10 mouse cellular contexts compared by ENCODE assay signal in the genomic region with DNA sequence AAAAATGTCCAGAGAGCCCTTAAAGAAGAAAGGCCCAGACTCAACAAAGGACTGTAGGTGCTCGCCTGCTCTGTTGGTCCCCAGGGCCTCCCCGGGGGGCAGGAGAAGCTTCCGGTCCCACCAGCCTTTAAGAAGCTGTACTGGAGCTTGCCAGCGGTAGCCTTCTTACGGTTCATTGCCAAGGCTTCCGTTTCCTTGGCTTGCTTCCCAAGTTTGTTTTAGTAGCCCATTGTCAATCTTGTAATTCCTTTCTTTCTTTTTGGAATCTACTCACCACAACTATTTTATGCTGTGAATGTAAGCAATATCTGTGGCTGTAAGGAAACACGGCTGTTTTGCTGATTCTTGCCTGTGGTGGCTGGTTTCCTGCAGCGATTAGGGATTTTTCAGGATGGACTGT. TPM values are rescaled to one million over a fixed set of nuclear protein-coding genes. Genes with fewer than 3 reads are reported as not detected.
DNase-seq lines count a peak whose midpoint lies in the region; ATAC-seq lines count a peak whose summit lies in the region.
"Had no signal": no experiment of that assay in that cellular context is flagged by ENCODE, and none has a peak within 500 bp of the region (broad histone marks: within the 10 kb centered on the region; RNA-seq: fewer than 3 reads in every experiment).

No protein-coding gene starts in this region.

- 68% methylated on average over 8 of the region's 8 CpGs for WGBS in hindbrain, embryonic 13.5 days
- WGBS in hindbrain, embryonic 10.5 days = 86% methylated on average over 8 of the region's 8 CpGs
- WGBS in heart, embryonic 10.5 days = 75% methylated on average over 8 of the region's 8 CpGs

- peaks cover 9% of the 10 kb centered on the region for H3K36me3 ChIP-seq in hindbrain, embryonic 13.5 days
- H3K36me3 ChIP-seq in hindbrain, embryonic 10.5 days = no peaks in the 10 kb centered on the region
- 0 out of 2 replicates have a peak, but pooled peaks cover 3% of the 10 kb centered on the region for H3K36me3 ChIP-seq in heart, embryonic 10.5 days

- H3K4me2 ChIP-seq in hindbrain, embryonic 13.5 days = no peak overlapping the region
- H3K4me2 ChIP-seq: liver, embryonic 15.5 days had no signal

- peak overlapping the region; percentile 58; the same call in 1 of the 2 replicates for H3K27ac ChIP-seq in hindbrain, embryonic 13.5 days
- no peak overlapping the region for H3K27ac ChIP-seq in hindbrain, embryonic 10.5 days
- H3K27ac ChIP-seq in heart, embryonic 10.5 days = 0 out of 2 replicates have a peak overlapping the region, but pooled peaks have one; percentile 4
- H3K27ac ChIP-seq: liver, embryonic 15.5 days had no signal

- H3K9ac ChIP-seq in hindbrain, embryonic 13.5 days = no peak overlapping the region
- H3K9ac ChIP-seq: liver, embryonic 15.5 days had no signal

- no peak for DNase-seq in hindbrain, embryonic 10.5 days (ENCODE audit: low spot score)
- DNase-seq in Muller cell, postnatal 12 days (ENCODE audit: inconsistent ontology term) = peak; percentile 84
- no peak for DNase-seq in heart, embryonic 10.5 days (ENCODE audit: low spot score)
- peak; percentile 35 to 65 for DNase-seq in kidney, postnatal 36 days
- DNase-seq in urinary bladder, postnatal 4 days (ENCODE audit: low spot score in 2 of 2) = no peak
- no peak for DNase-seq in T-cell, adult 2 months (ENCODE audit: low spot score)

- H3K9me3 ChIP-seq in hindbrain, embryonic 13.5 days = no peaks in the 10 kb centered on the region
- no peaks in the 10 kb centered on the region for H3K9me3 ChIP-seq in hindbrain, embryonic 10.5 days
- H3K9me3 ChIP-seq in heart, embryonic 10.5 days = no peaks in the 10 kb centered on the region
- H3K9me3 ChIP-seq: liver, embryonic 15.5 days had no signal

- H3K4me1 ChIP-seq in hindbrain, embryonic 13.5 days (replicated peaks) = no peaks in the 10 kb centered on the region
- H3K4me1 ChIP-seq in hindbrain, embryonic 10.5 days (replicated peaks) = no peaks in the 10 kb centered on the region
- H3K4me1 ChIP-seq in heart, embryonic 10.5 days = no peaks in the 10 kb centered on the region
- H3K4me1 ChIP-seq: liver, embryonic 15.5 days had no signal

- H3K27me3 ChIP-seq in hindbrain, embryonic 13.5 days = no peaks in the 10 kb centered on the region
- no peaks in the 10 kb centered on the region for H3K27me3 ChIP-seq in hindbrain, embryonic 10.5 days (ENCODE audit: insufficient read depth, poor library complexity, severe bottlenecking)
- H3K27me3 ChIP-seq in heart, embryonic 10.5 days (ENCODE audit: insufficient read depth, poor library complexity, severe bottlenecking) = no peaks in the 10 kb centered on the region
- H3K27me3 ChIP-seq: liver, embryonic 15.5 days had no signal

- H3K4me3 ChIP-seq in hindbrain, embryonic 13.5 days = no peak overlapping the region
- H3K4me3 ChIP-seq in hindbrain, embryonic 10.5 days = no peak overlapping the region
- H3K4me3 ChIP-seq in heart, embryonic 10.5 days = no peak overlapping the region
- H3K4me3 ChIP-seq: liver, embryonic 15.5 days had no signal

- ATAC-seq in hindbrain, embryonic 13.5 days (ENCODE audit: low FRiP score) = no peak
- no peak for ATAC-seq in frontal cortex, adult (ENCODE audit: low TSS enrichment)

RNA-seq across cellular contexts. Expression of gene Acad11, which starts 25.4 kb away (rescaled TPM):
- polyA plus RNA-seq in hindbrain, embryonic 13.5 days (2015; fragmentation: Nextera tagmentation; extraction: Ambion mirVana) = 7.9 and 8.4 TPM in 2 replicates
- 8.2 and 10.0 TPM in 2 replicates for polyA plus RNA-seq in hindbrain, embryonic 10.5 days (2016; fragmentation: Nextera tagmentation; extraction: Ambion mirVana)
- 9.1 and 10.1 TPM in 2 replicates for polyA plus RNA-seq in heart, embryonic 10.5 days (2016; fragmentation: Nextera tagmentation; extraction: Ambion mirVana)

RNA-seq across cellular contexts. Expression of gene Uba5, which starts 25.6 kb away (rescaled TPM):
- 65.5 and 67.4 TPM in 2 replicates for polyA plus RNA-seq in hindbrain, embryonic 13.5 days (2015; fragmentation: Nextera tagmentation; extraction: Ambion mirVana)
- 42.9 and 47.4 TPM in 2 replicates for polyA plus RNA-seq in hindbrain, embryonic 10.5 days (2016; fragmentation: Nextera tagmentation; extraction: Ambion mirVana)
- polyA plus RNA-seq in heart, embryonic 10.5 days (2016; fragmentation: Nextera tagmentation; extraction: Ambion mirVana) = 39.2 and 49.6 TPM in 2 replicates

RNA-seq across cellular contexts. Expression of gene Ackr4, which starts 38.2 kb away (rescaled TPM):
- polyA plus RNA-seq in hindbrain, embryonic 13.5 days (2015; fragmentation: Nextera tagmentation; extraction: Ambion mirVana) = 0.47 and 0.69 TPM in 2 replicates
- 0.26 and 0.42 TPM in 2 replicates for polyA plus RNA-seq in hindbrain, embryonic 10.5 days (2016; fragmentation: Nextera tagmentation; extraction: Ambion mirVana)
- polyA plus RNA-seq in heart, embryonic 10.5 days (2016; fragmentation: Nextera tagmentation; extraction: Ambion mirVana) = 0.46 and 0.59 TPM in 2 replicates

RNA-seq across cellular contexts. Expression of gene Gm28305, which starts 48.1 kb away (rescaled TPM):
- polyA plus RNA-seq in hindbrain, embryonic 13.5 days (2015; fragmentation: Nextera tagmentation; extraction: Ambion mirVana) = not detected in 2 replicates
- not detected in 2 replicates for polyA plus RNA-seq in hindbrain, embryonic 10.5 days (2016; fragmentation: Nextera tagmentation; extraction: Ambion mirVana)
- polyA plus RNA-seq in heart, embryonic 10.5 days (2016; fragmentation: Nextera tagmentation; extraction: Ambion mirVana) = not detected in 2 replicates
- polyA plus RNA-seq: liver, embryonic 15.5 days; small intestine, adult 2 months had no signal

Comparison
In these comparisons a context has a peak if more than half of its experiments do, and no peak if none do; other contexts are left out.
1. DNase-seq: peak in Muller cell, postnatal 12 days (single experiment) and kidney, postnatal 36 days (2 of 2); none in hindbrain, embryonic 10.5 days (single experiment), heart, embryonic 10.5 days (single experiment), urinary bladder, postnatal 4 days (0 of 2) and T-cell, adult 2 months (single experiment).